Mouse (Mus musculus): ENCODE measurements around the gene Thada. TPM values are rescaled to one million over a fixed set of nuclear protein-coding genes. Genes with fewer than 3 reads are reported as not detected.

Thada gene
- 10.8 and 12.3 TPM in 2 replicates for polyA plus RNA-seq (2014; fragmentation: Nextera tagmentation; extraction: Ambion mirVana)

DNA sequence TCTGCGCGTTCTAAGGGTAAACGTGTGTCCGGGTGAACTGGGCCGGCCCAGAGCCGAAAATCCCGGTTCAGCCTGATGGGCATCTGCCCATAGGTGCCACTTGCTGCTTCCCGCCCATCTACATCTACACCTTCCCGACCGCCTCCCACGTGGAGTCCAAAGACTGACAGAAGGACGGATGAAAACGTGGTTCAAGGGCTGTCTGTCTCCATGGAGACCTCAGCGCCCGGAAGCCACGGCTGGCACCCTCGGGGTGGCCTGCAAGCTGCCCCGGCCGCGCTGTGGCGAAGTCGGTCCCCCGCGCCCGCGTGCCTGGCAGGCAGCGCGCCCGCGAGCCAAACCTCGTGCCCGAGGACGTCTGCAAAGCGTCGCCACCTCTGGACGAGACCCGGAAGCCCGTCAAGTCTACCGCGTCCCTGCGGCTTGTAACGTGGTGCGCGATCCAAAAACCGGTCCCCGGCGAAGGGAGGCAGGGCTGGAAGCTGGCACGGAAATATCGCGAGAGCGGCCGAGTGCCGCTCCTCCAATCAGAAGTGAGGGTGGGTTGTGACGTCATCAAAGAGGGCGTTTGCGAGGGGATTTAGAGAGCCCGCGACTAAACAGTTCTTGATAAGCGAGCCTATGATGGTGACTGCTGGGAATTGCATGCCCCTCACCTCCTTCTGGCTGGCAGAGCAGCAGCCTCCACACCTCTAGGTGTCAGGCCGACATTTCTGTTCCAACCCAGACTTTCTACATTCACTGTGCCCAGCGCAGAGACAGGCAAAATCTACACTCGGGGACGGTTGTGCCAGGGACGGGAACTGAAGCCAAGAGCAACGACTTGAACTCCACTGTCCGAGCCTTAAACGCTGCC is at the start of gene Thada:
TSS of gene Thada (minus strand) at position 453 of the 856 bp plus-strand sequence.
- Histone ChIP-seq H3K9me3 (ENCODE audit: control insufficient read depth, low read length) (no peaks in the 10 kb centered on the region), H3K27me3 (replicated peaks; ENCODE audit: control insufficient read depth, insufficient read depth, low read length) (no peaks in the 10 kb centered on the region), H3K36me3 (ENCODE audit: control insufficient read depth, insufficient read depth, low read length) (peaks cover 3% of the 10 kb centered on the region; the same call in 1 of the 2 replicates), H3K4me3 (ENCODE audit: low read depth, low read length) (peak within 1 kb of the TSS; percentile 95), H3K4me2 (ENCODE audit: low read length) (peak within 1 kb of the TSS; percentile 90), H3K4me1 (replicated peaks; ENCODE audit: control insufficient read depth, insufficient read depth, low read length) (peaks cover 11% of the 10 kb centered on the region), H3K27ac (ENCODE audit: low read depth) (peak within 1 kb of the TSS; percentile 82), H3K9ac (ENCODE audit: low read length) (peak within 1 kb of the TSS; percentile 89)
- ATAC-seq (replicated peaks; ENCODE audit: low FRiP score, low TSS enrichment, low read depth) (peak; percentile 99), DNase-seq (ENCODE audit: low spot score) (peak; percentile 100)
- WGBS, result under 1% methylated on average over 67 of the region's 67 CpGs

DNA sequence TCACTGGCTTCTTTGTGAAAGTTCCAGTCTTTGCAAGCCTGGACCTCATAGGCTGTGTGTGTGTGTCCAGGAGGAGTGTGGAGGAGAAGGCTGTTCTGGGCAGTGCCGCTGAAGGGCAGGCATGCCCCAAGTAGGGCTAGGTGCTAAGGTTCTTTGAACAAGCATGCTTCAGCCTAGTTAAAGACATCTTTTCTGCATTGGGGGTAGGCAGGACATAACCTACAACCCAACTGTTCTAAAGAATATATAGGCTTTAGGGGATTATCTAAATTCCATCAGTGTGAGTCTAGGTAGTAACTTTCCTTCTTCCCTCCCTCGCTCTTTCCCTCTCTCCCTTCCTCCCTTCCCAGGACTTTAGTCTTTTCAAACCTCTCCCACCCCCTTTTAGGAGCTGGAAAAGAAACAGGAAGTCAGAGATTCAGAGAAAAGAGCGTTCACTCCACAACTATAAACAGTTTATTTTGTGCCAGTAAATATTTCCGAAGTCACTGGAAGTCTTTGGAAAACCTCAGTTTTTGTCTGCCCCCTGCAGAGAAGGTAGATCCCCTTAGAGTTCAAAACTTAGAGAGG is 46.6 kb upstream of the Thada start:
- peak overlapping the region; percentile 85 for H3K9ac ChIP-seq (ENCODE audit: low read length)
- H3K4me1 ChIP-seq (replicated peaks; ENCODE audit: control insufficient read depth, insufficient read depth, low read length), result peaks cover 13% of the 10 kb centered on the region
- H3K9me3 ChIP-seq (ENCODE audit: control insufficient read depth, low read length), result no peaks in the 10 kb centered on the region
- peak overlapping the region; percentile 67 for H3K4me2 ChIP-seq (ENCODE audit: low read length)
- H3K36me3 ChIP-seq (ENCODE audit: control insufficient read depth, insufficient read depth, low read length), result no peaks in the 10 kb centered on the region
- no peak; the same call in 1 of the 2 replicates for ATAC-seq (replicated peaks; ENCODE audit: low FRiP score, low TSS enrichment, low read depth)
- peak overlapping the region; percentile 79 for H3K27ac ChIP-seq (ENCODE audit: low read depth)
- peak overlapping the region; percentile 70 for H3K4me3 ChIP-seq (ENCODE audit: low read depth, low read length)
- WGBS, result 16% methylated on average over 4 of the region's 4 CpGs
- no peak for DNase-seq (ENCODE audit: low spot score)
- no peaks in the 10 kb centered on the region for H3K27me3 ChIP-seq (replicated peaks; ENCODE audit: control insufficient read depth, insufficient read depth, low read length)

GRCm38 (mm10) chr17:84511682-84512515 is 45.9 kb upstream of the Thada start, which contains the start of gene Plekhh2:
Plekhh2 (plus strand) TSS chr17:84511895.
- Histone ChIP-seq H3K4me1 (replicated peaks; ENCODE audit: control insufficient read depth, insufficient read depth, low read length) (peaks cover 13% of the 10 kb centered on the region), H3K9ac (ENCODE audit: low read length) (peak within 1 kb of the TSS; percentile 85), H3K4me2 (ENCODE audit: low read length) (peak within 1 kb of the TSS; percentile 67), H3K4me3 (ENCODE audit: low read depth, low read length) (peak within 1 kb of the TSS; percentile 70), H3K27ac (ENCODE audit: low read depth) (peak within 1 kb of the TSS; percentile 79), H3K27me3 (replicated peaks; ENCODE audit: control insufficient read depth, insufficient read depth, low read length) (no peaks in the 10 kb centered on the region), H3K9me3 (ENCODE audit: control insufficient read depth, low read length) (no peaks in the 10 kb centered on the region), H3K36me3 (ENCODE audit: control insufficient read depth, insufficient read depth, low read length) (no peaks in the 10 kb centered on the region)
- DNase-seq (ENCODE audit: low spot score) (peak; percentile 92), ATAC-seq (replicated peaks; ENCODE audit: low FRiP score, low TSS enrichment, low read depth) (peak; percentile 85)
- under 1% methylated on average over 79 of the region's 79 CpGs for WGBS

DNA sequence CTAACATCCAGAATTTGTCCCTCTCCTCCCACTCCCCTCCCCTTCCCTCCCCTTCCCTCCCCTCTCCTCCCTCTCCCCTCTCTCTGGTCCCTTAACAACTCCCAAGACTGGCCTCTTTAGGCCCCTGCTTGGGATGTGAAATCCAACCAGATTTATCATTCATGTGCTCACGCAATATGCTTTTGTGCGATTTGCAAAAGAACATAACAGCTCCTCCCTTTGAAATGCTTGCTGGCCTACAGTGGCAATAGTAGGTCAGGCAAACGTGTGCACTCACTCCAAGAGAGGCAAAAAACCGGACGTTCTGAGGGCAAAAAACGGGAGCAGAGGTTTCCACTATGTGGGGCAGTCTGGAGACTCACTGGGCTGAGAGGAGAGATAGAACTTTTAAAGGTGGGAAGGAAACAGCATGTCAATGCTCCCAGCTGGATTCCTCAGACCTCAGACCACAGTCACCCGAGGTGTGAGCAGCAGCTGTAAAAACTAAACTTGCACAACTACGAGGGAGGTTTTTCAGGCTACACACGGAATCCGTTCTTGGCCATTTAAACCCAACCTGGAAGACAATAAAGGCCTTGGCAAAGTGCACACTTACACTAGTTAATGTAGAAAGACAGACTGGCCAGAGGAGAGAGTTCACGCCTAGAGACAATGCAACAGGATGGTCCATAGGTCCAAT is 45.1 kb upstream of the Thada start:
- peaks cover 13% of the 10 kb centered on the region for H3K4me1 ChIP-seq (replicated peaks; ENCODE audit: control insufficient read depth, insufficient read depth, low read length)
- H3K36me3 ChIP-seq (ENCODE audit: control insufficient read depth, insufficient read depth, low read length), result no peaks in the 10 kb centered on the region
- DNase-seq (ENCODE audit: low spot score) (no peak), ATAC-seq (replicated peaks; ENCODE audit: low FRiP score, low TSS enrichment, low read depth) (no peak)
- 22% methylated on average over 11 of the region's 11 CpGs for WGBS
- H3K27me3 ChIP-seq (replicated peaks; ENCODE audit: control insufficient read depth, insufficient read depth, low read length), result no peaks in the 10 kb centered on the region
- H3K9ac ChIP-seq (ENCODE audit: low read length), result peak overlapping the region; percentile 85
- peak overlapping the region; percentile 70 for H3K4me3 ChIP-seq (ENCODE audit: low read depth, low read length)
- H3K27ac ChIP-seq (ENCODE audit: low read depth), result peak overlapping the region; percentile 79
- peak overlapping the region; percentile 67 for H3K4me2 ChIP-seq (ENCODE audit: low read length)
- no peaks in the 10 kb centered on the region for H3K9me3 ChIP-seq (ENCODE audit: control insufficient read depth, low read length)

- Histone ChIP-seq H3K4me1 (replicated peaks; ENCODE audit: control insufficient read depth, insufficient read depth, low read length) (peaks cover 13% of the 10 kb centered on the region), H3K9me3 (ENCODE audit: control insufficient read depth, low read length) (no peaks in the 10 kb centered on the region), H3K27me3 (replicated peaks; ENCODE audit: control insufficient read depth, insufficient read depth, low read length) (no peaks in the 10 kb centered on the region), H3K27ac (ENCODE audit: low read depth) (peak overlapping the region; percentile 79), H3K4me3 (ENCODE audit: low read depth, low read length) (no peak overlapping the region), H3K9ac (ENCODE audit: low read length) (no peak overlapping the region), H3K4me2 (ENCODE audit: low read length) (no peak overlapping the region), H3K36me3 (ENCODE audit: control insufficient read depth, insufficient read depth, low read length) (no peaks in the 10 kb centered on the region)
- ATAC-seq (replicated peaks; ENCODE audit: low FRiP score, low TSS enrichment, low read depth), result no peak
- 42% methylated on average over 5 of the region's 5 CpGs for WGBS
- no peak for DNase-seq (ENCODE audit: low spot score)
Measured at GRCm38 (mm10) chr17:84510355-84510754, 44.4 kb upstream of the Thada start.

DNA sequence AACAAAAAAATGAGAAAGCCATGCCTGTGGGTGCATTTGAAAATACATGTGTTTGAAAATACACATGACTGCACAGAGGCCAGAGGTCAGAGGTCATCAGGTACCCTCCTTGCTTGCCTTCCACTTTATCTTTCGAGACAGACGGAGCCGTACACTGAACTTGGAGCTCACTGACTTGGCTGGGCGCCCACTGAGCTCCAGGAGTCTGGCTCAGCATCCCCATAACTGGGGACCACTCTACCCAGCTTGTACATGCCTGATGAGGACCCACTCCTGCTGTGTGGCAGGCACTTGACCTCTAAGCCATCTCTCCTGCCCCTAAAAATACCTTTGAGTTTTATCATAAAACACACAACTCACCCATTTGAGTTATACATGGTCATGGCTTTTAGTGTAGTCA is 43.2 kb upstream of the Thada start:
- no peaks in the 10 kb centered on the region for H3K36me3 ChIP-seq (ENCODE audit: control insufficient read depth, insufficient read depth, low read length)
- H3K9ac ChIP-seq (ENCODE audit: low read length), result no peak overlapping the region
- H3K27me3 ChIP-seq (replicated peaks; ENCODE audit: control insufficient read depth, insufficient read depth, low read length), result no peaks in the 10 kb centered on the region
- ATAC-seq (replicated peaks; ENCODE audit: low FRiP score, low TSS enrichment, low read depth) (no peak), DNase-seq (ENCODE audit: low spot score) (no peak)
- H3K4me3 ChIP-seq (ENCODE audit: low read depth, low read length), result no peak overlapping the region
- H3K4me1 ChIP-seq (replicated peaks; ENCODE audit: control insufficient read depth, insufficient read depth, low read length), result peaks cover 13% of the 10 kb centered on the region
- no peaks in the 10 kb centered on the region for H3K9me3 ChIP-seq (ENCODE audit: control insufficient read depth, low read length)
- 51% methylated on average over 4 of the region's 4 CpGs for WGBS
- H3K4me2 ChIP-seq (ENCODE audit: low read length), result no peak overlapping the region
- H3K27ac ChIP-seq (ENCODE audit: low read depth), result no peak overlapping the region

- ATAC-seq (replicated peaks; ENCODE audit: low FRiP score, low TSS enrichment, low read depth) (no peak), DNase-seq (ENCODE audit: low spot score) (no peak)
- Histone ChIP-seq H3K27me3 (replicated peaks; ENCODE audit: control insufficient read depth, insufficient read depth, low read length) (no peaks in the 10 kb centered on the region), H3K4me2 (ENCODE audit: low read length) (no peak overlapping the region), H3K4me1 (replicated peaks; ENCODE audit: control insufficient read depth, insufficient read depth, low read length) (peaks cover 13% of the 10 kb centered on the region), H3K4me3 (ENCODE audit: low read depth, low read length) (no peak overlapping the region), H3K36me3 (ENCODE audit: control insufficient read depth, insufficient read depth, low read length) (no peaks in the 10 kb centered on the region), H3K9me3 (ENCODE audit: control insufficient read depth, low read length) (no peaks in the 10 kb centered on the region), H3K9ac (ENCODE audit: low read length) (no peak overlapping the region), H3K27ac (ENCODE audit: low read depth) (no peak overlapping the region)
- WGBS, result 45% methylated on average over 3 of the region's 3 CpGs
Measured at GRCm38 (mm10) chr17:84508736-84509135, 42.7 kb upstream of the Thada start.

- H3K36me3 ChIP-seq (ENCODE audit: control insufficient read depth, insufficient read depth, low read length), result no peaks in the 10 kb centered on the region
- H3K4me2 ChIP-seq (ENCODE audit: low read length), result no peak overlapping the region
- no peak overlapping the region for H3K4me3 ChIP-seq (ENCODE audit: low read depth, low read length)
- H3K9ac ChIP-seq (ENCODE audit: low read length), result no peak overlapping the region
- H3K27ac ChIP-seq (ENCODE audit: low read depth), result no peak overlapping the region
- DNase-seq (ENCODE audit: low spot score) (no peak), ATAC-seq (replicated peaks; ENCODE audit: low FRiP score, low TSS enrichment, low read depth) (no peak)
- peaks cover 7% of the 10 kb centered on the region for H3K4me1 ChIP-seq (replicated peaks; ENCODE audit: control insufficient read depth, insufficient read depth, low read length)
- H3K9me3 ChIP-seq (ENCODE audit: control insufficient read depth, low read length), result no peaks in the 10 kb centered on the region
- whole genome bisulfite sequencing, result 49% methylated on average over 2 of the region's 2 CpGs
- H3K27me3 ChIP-seq (replicated peaks; ENCODE audit: control insufficient read depth, insufficient read depth, low read length), result no peaks in the 10 kb centered on the region
Measured at GRCm38 (mm10) chr17:84505922-84506321, 39.9 kb upstream of the Thada start.

Measured in intestine, embryonic 14.5 days (tissue).